Comparison of ENCODE assay signal across 8 mouse cellular contexts in the genomic region with DNA sequence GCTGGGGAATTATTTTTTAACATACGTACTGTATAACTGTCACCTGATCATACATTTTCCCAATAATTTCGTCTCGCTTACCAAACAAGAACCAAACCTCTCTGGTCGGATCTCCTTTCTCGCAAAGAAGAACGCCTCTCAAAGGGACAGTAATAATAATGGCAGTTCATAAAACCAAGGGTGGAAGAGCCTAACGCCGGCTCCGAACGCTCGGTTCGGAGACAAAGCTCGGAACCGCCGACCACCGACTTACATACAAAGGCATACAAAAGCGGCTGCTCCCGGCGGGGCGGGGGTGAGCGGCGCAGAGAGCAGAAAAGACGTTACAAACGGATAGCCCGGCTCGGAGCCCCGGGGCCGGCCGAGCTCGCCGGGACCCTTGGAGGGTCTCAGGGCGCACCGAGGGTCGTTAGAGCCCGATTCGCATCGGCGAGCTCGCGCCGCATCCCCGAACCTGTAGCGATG. TPM values are rescaled to one million over a fixed set of nuclear protein-coding genes. Genes with fewer than 3 reads are reported as not detected.
A peak's percentile ranks its signal among the peaks of the same experiment; 100 is the strongest.
DNase-seq lines count a peak whose midpoint lies in the region; ATAC-seq lines count a peak whose summit lies in the region.

No protein-coding gene starts in this region.

- peak overlapping the region in 1 of 2 experiments; percentile 35; a peak in 1 of 4 replicates for H3K27ac ChIP-seq in heart, embryonic 14.5 days (replicated peaks in 1 of 2; ENCODE audit: control insufficient read depth in 1 of 2, insufficient read depth in 1 of 2, low read depth in 2 of 2, low read length in 2 of 2)
- peak overlapping the region; percentile 98 for H3K27ac ChIP-seq in hindbrain, embryonic 13.5 days
- no peak overlapping the region; the same call in 1 of the 2 replicates for H3K27ac ChIP-seq in lung, embryonic 16.5 days (ENCODE audit: low read length)

- peak overlapping the region; percentile 81 for H3K4me2 ChIP-seq in heart, embryonic 14.5 days (ENCODE audit: low read length)
- peak overlapping the region; percentile 75 for H3K4me2 ChIP-seq in hindbrain, embryonic 13.5 days
- peak overlapping the region; percentile 68 for H3K4me2 ChIP-seq in lung, embryonic 16.5 days (ENCODE audit: low read depth, low read length)

- no peak for DNase-seq in heart, adult 11 months
- DNase-seq in 416B (ENCODE audit: low read depth) (peak; percentile 33), adipocyte (ENCODE audit: low spot score) (peak; percentile 23)
- no peak for DNase-seq in adrenal gland, adult 18-20 months (ENCODE audit: low spot score in 2 of 2)
- DNase-seq in T-cell, adult 2 months (ENCODE audit: low spot score): no peak

- no peaks in the 10 kb centered on the region for H3K9me3 ChIP-seq in heart, embryonic 14.5 days (ENCODE audit: control insufficient read depth, low read length)
- H3K9me3 ChIP-seq in hindbrain, embryonic 13.5 days: no peaks in the 10 kb centered on the region
- H3K9me3 ChIP-seq in lung, embryonic 16.5 days (ENCODE audit: control insufficient read depth, low read length): no peaks in the 10 kb centered on the region

- peak overlapping the region; percentile 65 to 78 for H3K4me3 ChIP-seq in heart, embryonic 14.5 days (ENCODE audit: control insufficient read depth in 1 of 2, insufficient read depth in 1 of 2, low read depth in 1 of 2, low read length in 2 of 2)
- H3K4me3 ChIP-seq in hindbrain, embryonic 13.5 days: peak overlapping the region; percentile 94
- H3K4me3 ChIP-seq in lung, embryonic 16.5 days (ENCODE audit: low read length): peak overlapping the region; percentile 99

- WGBS in heart, embryonic 14.5 days: under 1% methylated on average over 39 of the region's 43 CpGs
- WGBS in hindbrain, embryonic 13.5 days: under 1% methylated on average over 43 of the region's 43 CpGs
- under 1% methylated on average over 43 of the region's 43 CpGs for WGBS in lung, embryonic 16.5 days

- H3K9ac ChIP-seq in heart, embryonic 14.5 days (ENCODE audit: low read length): peak overlapping the region; percentile 78
- H3K9ac ChIP-seq in hindbrain, embryonic 13.5 days: peak overlapping the region; percentile 95
- peak overlapping the region; percentile 87 for H3K9ac ChIP-seq in lung, embryonic 16.5 days (ENCODE audit: low read length)

- ATAC-seq in heart, embryonic 14.5 days (ENCODE audit: insufficient number of reproducible peaks, insufficient read depth, low FRiP score, low read depth): 0 out of 2 replicates have a peak, but pooled peaks have one; percentile 1
- no peak; the same call in 1 of the 2 replicates for ATAC-seq in hindbrain, embryonic 13.5 days (ENCODE audit: low FRiP score)
- ATAC-seq in lung, embryonic 16.5 days (ENCODE audit: low read depth): no peak

- peaks cover 5% of the 10 kb centered on the region; the same call in 1 of the 2 replicates for H3K27me3 ChIP-seq in heart, embryonic 14.5 days (ENCODE audit: control insufficient read depth, insufficient read depth, low read length)
- peaks cover 11% of the 10 kb centered on the region for H3K27me3 ChIP-seq in hindbrain, embryonic 13.5 days
- peaks cover 8% of the 10 kb centered on the region; the same call in 1 of the 2 replicates for H3K27me3 ChIP-seq in lung, embryonic 16.5 days (ENCODE audit: control insufficient read depth, insufficient read depth, low read depth, low read length)

- peaks cover 2 to 9% of the 10 kb centered on the region in 2 experiments; a peak in 2 of 4 replicates for H3K4me1 ChIP-seq in heart, embryonic 14.5 days (ENCODE audit: control insufficient read depth in 2 of 2, insufficient read depth in 2 of 2, low read length in 2 of 2)
- H3K4me1 ChIP-seq in hindbrain, embryonic 13.5 days (replicated peaks): peaks cover 27% of the 10 kb centered on the region
- H3K4me1 ChIP-seq in lung, embryonic 16.5 days (replicated peaks; ENCODE audit: control insufficient read depth, insufficient read depth, low read length): peaks cover 7% of the 10 kb centered on the region; the same call in 1 of the 2 replicates

- H3K36me3 ChIP-seq in heart, embryonic 14.5 days (ENCODE audit: control insufficient read depth, insufficient read depth, low read length): no peaks in the 10 kb centered on the region
- no peaks in the 10 kb centered on the region; the same call in 1 of the 2 replicates for H3K36me3 ChIP-seq in hindbrain, embryonic 13.5 days
- no peaks in the 10 kb centered on the region for H3K36me3 ChIP-seq in lung, embryonic 16.5 days (ENCODE audit: control insufficient read depth, insufficient read depth, low read length)

RNA-seq across cellular contexts. Expression of gene Mkrn1, which starts 0.8 kb away (rescaled TPM):
- polyA plus RNA-seq in heart, embryonic 14.5 days (2014; fragmentation: Nextera tagmentation; extraction: Ambion mirVana): 65.5 and 94.5 TPM in 2 replicates
- polyA plus RNA-seq in hindbrain, embryonic 13.5 days (2015; fragmentation: Nextera tagmentation; extraction: Ambion mirVana): 236 and 250 TPM in 2 replicates
- polyA plus RNA-seq in lung, embryonic 16.5 days (2015; fragmentation: Nextera tagmentation; extraction: Ambion mirVana): 60.4 and 68.9 TPM in 2 replicates
- total RNA-seq in adrenal gland, adult 18-20 months (2021): 10 to 100 TPM; 64.0 to 72.7 TPM

RNA-seq across cellular contexts. Expression of gene Rab19, which starts 38.4 kb away (rescaled TPM):
- polyA plus RNA-seq in heart, embryonic 14.5 days (2014; fragmentation: Nextera tagmentation; extraction: Ambion mirVana): 0.58 and 1.2 TPM in 2 replicates
- 0.25 and 0.34 TPM in 2 replicates for polyA plus RNA-seq in hindbrain, embryonic 13.5 days (2015; fragmentation: Nextera tagmentation; extraction: Ambion mirVana)
- 5.6 and 6.6 TPM in 2 replicates for polyA plus RNA-seq in lung, embryonic 16.5 days (2015; fragmentation: Nextera tagmentation; extraction: Ambion mirVana)
- not detected for total RNA-seq in adrenal gland, adult 18-20 months (2021)

RNA-seq across cellular contexts. Expression of gene Slc37a3, which starts 41.9 kb away (rescaled TPM):
- 35.9 and 39.9 TPM in 2 replicates for polyA plus RNA-seq in heart, embryonic 14.5 days (2014; fragmentation: Nextera tagmentation; extraction: Ambion mirVana)
- 63.1 and 63.2 TPM in 2 replicates for polyA plus RNA-seq in hindbrain, embryonic 13.5 days (2015; fragmentation: Nextera tagmentation; extraction: Ambion mirVana)
- 37.6 and 40.4 TPM in 2 replicates for polyA plus RNA-seq in lung, embryonic 16.5 days (2015; fragmentation: Nextera tagmentation; extraction: Ambion mirVana)
- total RNA-seq in adrenal gland, adult 18-20 months (2021): 10 to 100 TPM; 33.1 to 35.8 TPM

Comparison
In these comparisons a context has a peak if more than half of its experiments do, and no peak if none do; other contexts are left out.
1. DNase-seq: peak in 416B (single experiment) and adipocyte (single experiment); none in heart, adult 11 months (single experiment), adrenal gland, adult 18-20 months (0 of 2) and T-cell, adult 2 months (single experiment).
2. Peak in every context shown above with its lines, with median percentiles within 50 percentile points of each other: H3K4me2 ChIP-seq, H3K4me3 ChIP-seq and H3K9ac ChIP-seq.